In the genomic region with DNA sequence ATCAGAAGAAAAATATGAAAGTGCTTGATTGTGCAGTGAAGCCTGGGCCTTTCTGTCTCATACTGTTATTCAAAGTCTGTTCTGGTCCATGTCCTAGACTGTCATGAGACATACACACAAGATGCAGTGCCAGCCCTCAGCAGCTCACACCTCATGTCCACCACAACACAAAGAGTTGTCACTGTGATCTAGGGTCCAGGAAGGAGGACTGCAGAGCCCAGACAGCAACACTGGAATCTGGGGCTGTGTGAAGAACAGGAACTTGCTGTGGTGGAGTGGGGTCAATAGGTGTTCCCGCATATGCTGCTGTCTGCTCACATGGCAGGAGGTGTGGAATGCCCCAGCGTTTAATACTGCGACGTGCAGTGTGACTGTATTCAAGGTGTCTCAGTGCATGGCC, we compare ENCODE assay signal across 28 mouse cellular contexts.
"Had no signal": no experiment of that assay in that cellular context is flagged by ENCODE, and none has a peak within 500 bp of the region (broad histone marks: within the 10 kb centered on the region; RNA-seq: fewer than 3 reads in every experiment).

No protein-coding gene starts in this region.

- ATAC-seq: forebrain, embryonic 13.5 days; forebrain, embryonic 14.5 days; forebrain, embryonic 15.5 days; forebrain, embryonic 16.5 days; forebrain, postnatal 0 days had no signal

- H3K4me1 ChIP-seq: forebrain, embryonic 12.5 days; forebrain, embryonic 15.5 days had no signal

- H3K27me3 ChIP-seq: embryonic facial prominence, embryonic 12.5 days; embryonic facial prominence, embryonic 13.5 days; embryonic facial prominence, embryonic 15.5 days; forebrain, embryonic 12.5 days; forebrain, embryonic 13.5 days; forebrain, embryonic 15.5 days had no signal

- H3K9me3 ChIP-seq: embryonic facial prominence, embryonic 10.5 days; embryonic facial prominence, embryonic 12.5 days; embryonic facial prominence, embryonic 13.5 days; embryonic facial prominence, embryonic 15.5 days; forebrain, embryonic 10.5 days; forebrain, embryonic 12.5 days; forebrain, embryonic 13.5 days; forebrain, embryonic 15.5 days had no signal

- H3K27ac ChIP-seq: embryonic facial prominence, embryonic 10.5 days; embryonic facial prominence, embryonic 12.5 days; embryonic facial prominence, embryonic 13.5 days; embryonic facial prominence, embryonic 15.5 days; forebrain, embryonic 10.5 days; forebrain, embryonic 12.5 days; forebrain, embryonic 13.5 days; forebrain, embryonic 15.5 days; gastrocnemius, adult 2 months; heart, adult 2 months had no signal

- H3K4me2 ChIP-seq: embryonic facial prominence, embryonic 12.5 days; embryonic facial prominence, embryonic 13.5 days; embryonic facial prominence, embryonic 15.5 days; forebrain, embryonic 12.5 days; forebrain, embryonic 13.5 days; forebrain, embryonic 15.5 days had no signal

- H3K36me3 ChIP-seq: embryonic facial prominence, embryonic 10.5 days; embryonic facial prominence, embryonic 12.5 days; embryonic facial prominence, embryonic 13.5 days; embryonic facial prominence, embryonic 15.5 days; forebrain, embryonic 10.5 days; forebrain, embryonic 12.5 days; forebrain, embryonic 15.5 days had no signal

- DNase-seq: cerebellum, adult 18-20 months; cerebellum, adult 2 months; cerebellum, adult 8-10 months; cerebellum, adult 9-10 months; cerebellum, adult 9-11 months; cerebellum, postnatal 10 days; cerebellum, postnatal 14 days; cerebellum, postnatal 25 days; cerebellum, postnatal 36 days; embryo, embryonic 11 days; forebrain, postnatal 0 days; gastrocnemius, adult 2 months; gastrocnemius, postnatal 10 days; gastrocnemius, postnatal 14 days; gastrocnemius, postnatal 25 days; gastrocnemius, postnatal 36 days had no signal

- H3K9ac ChIP-seq: embryonic facial prominence, embryonic 12.5 days; embryonic facial prominence, embryonic 13.5 days; embryonic facial prominence, embryonic 15.5 days; forebrain, embryonic 12.5 days; forebrain, embryonic 13.5 days; forebrain, embryonic 15.5 days; forebrain, postnatal 0 days had no signal

- H3K4me3 ChIP-seq: embryonic facial prominence, embryonic 10.5 days; embryonic facial prominence, embryonic 12.5 days; embryonic facial prominence, embryonic 13.5 days; embryonic facial prominence, embryonic 15.5 days; erythroblast, embryonic 14.5 days; forebrain, embryonic 10.5 days; forebrain, embryonic 12.5 days; forebrain, embryonic 13.5 days; forebrain, embryonic 15.5 days; gastrocnemius, adult 2 months; heart, adult 2 months had no signal
